Mouse (Mus musculus) cerebellum, adult 2 months (tissue): ENCODE measurements at regions not wholly inside any gene's neighbourhood (a gene's known extent, or its start where the extent isn't known, plus 50 kb on each side); places are given as distances from the start of the nearest gene placed in this dataset.

Source experiments
- CTCF ChIP-seq: fragments of 200-500 bp; IDR thresholded peaks from 2 replicates; pipeline ENCODE4 v1.5.1; 2011; ENCODE audit warnings: low read depth, mild to moderate bottlenecking, control low read depth, low read length, moderate library complexity, borderline replicate concordance; ENCODE audit not compliant: insufficient read depth
- POLR2A ChIP-seq: fragments of 200-500 bp; IDR thresholded peaks from 2 replicates; pipeline ENCODE4 v1.6.1; 2011; ENCODE audit warnings: low read length, control low read depth, borderline replicate concordance; ENCODE audit not compliant: insufficient read depth

GRCm38 (mm10) chr10:16033096-16033495 lies 1315.1 kb upstream of the Gje1 start:
- TF ChIP-seq CTCF (no peak), POLR2A (no peak)
